Mouse (Mus musculus) layer of hippocampus, adult 11-12 months (tissue): ENCODE measurements at regions not wholly inside any gene's neighbourhood (a gene's known extent, or its start where the extent isn't known, plus 50 kb on each side); places are given as distances from the start of the nearest gene placed in this dataset.

ENCODE experiments used
- DNase-seq: peaks from one replicate; pipeline ENCODE4 v3.0.0; 2022; ENCODE audit warnings: low spot score

DNA sequence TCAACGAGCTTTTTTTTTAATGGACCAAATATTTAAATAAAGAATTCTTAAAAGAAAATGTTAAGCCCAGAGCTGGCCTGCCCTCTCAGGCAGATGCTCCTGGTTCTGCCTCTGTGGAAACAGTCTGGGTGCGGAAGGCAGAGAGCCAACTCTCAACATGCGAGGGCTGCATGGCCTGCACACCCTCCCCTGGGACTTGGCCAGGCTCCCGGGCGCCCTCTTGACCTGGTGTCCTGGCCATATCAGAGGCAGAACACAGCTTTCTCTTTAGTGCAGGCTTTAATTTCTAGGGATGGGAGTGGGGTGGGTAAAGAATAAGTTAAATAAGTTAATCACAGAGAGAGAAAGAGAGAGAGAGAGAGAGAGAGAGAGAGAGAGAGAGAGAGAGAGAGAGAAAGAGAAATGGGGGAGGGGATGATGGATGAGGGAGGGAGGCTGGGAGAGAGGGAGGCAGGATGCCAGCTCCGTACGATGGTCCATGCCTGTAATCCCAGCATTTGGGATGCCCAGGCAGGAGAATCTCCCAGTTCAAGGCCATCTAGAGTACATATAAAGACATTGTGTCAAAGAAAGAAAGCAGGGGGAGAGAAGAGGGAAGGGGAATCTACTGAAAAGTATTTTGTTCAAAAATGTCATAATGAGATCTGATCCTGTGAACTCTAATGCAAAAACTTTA, 123.2 kb upstream of the Plekha5 start:
- DNase-seq, result peak; percentile 45

GRCm38 (mm10) chr6:140299653-140300052, 124.2 kb upstream of the Plekha5 start:
- no peak for DNase-seq

DNA sequence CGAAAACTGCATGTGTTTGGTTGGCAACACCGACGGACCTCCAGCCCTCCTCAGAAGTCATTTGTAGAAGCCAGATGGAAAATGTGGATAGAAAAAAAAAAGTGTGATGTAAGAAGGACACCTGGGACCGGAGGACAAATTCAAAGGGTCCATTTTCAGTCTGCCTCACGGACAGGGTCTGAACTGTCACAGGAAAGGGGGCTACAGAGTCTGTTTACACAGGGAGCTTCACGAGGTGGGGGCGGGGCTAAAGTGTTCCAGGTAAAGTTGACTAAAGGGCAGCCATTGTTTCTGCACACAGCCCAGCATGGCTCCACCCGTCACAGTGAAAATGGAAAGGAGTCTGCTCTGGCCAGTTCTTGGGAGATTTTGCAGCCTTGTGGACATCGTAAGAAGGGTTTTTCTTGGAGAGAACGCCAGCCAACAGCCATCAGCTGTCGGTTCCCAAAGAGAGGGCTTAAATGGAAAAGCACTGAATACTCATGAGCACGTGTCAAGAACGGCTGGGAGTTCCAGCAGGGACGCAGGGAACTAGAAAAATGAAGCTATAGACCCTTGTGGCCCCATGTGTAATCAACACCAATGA, 125.8 kb upstream of the Plekha5 start:
- no peak for DNase-seq

GRCm38 (mm10) chr6:140297561-140297960, 126.3 kb upstream of the Plekha5 start:
- DNase-seq, result no peak

DNA sequence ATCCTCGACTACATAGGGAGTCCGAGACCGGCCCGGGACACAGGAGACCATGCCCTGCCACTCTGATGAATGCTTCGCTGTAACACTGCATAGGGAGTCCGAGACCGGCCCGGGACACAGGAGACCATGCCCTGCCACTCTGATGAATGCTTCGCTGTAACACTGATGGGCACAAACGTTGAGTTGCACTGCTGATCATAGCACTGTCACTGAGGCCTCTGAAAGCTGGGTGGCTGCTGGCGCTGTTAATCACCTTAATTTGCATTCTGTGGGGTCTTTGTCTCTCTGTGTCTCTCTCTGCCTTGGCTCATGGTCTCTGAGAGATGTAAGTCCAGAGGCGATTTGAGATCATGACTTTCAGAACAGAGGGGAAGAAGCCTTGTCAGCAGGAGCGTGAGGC, 133.7 kb upstream of the Plekha5 start:
- no peak for DNase-seq

- no peak for DNase-seq
These were observed 135.1 kb upstream of the Plekha5 start for GRCm38 (mm10) chr6:140288799-140289198.

DNA sequence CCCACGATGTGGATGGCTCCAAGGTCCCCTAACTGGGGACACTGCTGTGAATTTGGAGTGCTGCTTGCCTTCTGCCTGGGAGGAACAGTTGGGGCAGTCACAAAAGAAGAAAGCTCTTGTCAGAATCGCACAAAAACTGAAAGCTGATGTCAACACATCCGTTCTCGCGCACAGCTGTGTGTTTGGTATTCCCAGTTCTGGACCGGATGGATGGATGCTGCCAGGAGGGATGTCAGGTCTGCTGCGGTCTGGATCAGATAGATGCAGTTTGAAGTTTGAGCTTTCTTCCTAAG, 141.6 kb upstream of the Plekha5 start:
- no peak for DNase-seq

DNA sequence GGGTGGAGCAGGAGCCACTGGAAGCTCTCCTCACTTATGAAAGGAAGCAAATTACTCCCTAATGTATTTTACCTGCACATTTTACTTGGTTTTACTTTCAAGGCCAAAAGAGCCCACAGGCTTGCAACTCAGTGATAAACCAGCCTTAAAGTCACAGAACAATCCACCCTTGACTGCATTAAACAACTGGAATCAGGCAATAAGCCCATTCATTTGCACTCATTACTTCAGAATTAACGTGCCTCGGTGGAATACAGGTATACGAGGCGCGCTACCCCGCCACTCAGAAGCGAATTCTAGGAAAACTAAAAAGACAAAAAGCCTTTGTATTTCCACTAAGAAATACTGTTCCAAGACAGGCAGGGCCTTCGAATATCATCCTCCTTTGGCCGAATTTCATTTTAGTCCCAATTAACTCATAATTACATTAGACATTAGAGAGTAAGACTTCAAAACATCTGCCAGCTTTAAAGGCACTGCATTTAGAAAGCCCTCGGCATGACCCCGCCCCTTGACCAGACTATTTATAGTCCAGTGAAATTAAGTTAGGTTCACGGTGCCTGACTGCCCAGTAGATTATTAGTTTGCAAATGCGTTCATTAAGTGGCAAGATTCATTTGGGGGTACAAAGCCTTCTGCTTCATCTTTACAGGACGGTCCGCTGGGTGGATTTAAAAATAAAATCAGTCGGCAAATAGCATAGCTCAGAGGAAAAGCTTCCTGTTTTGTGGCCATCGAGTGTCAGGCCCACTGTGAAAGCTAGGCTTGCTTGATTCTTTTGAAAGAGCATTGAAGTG, 142.2 kb upstream of the Plekha5 start:
- no peak for DNase-seq

DNA sequence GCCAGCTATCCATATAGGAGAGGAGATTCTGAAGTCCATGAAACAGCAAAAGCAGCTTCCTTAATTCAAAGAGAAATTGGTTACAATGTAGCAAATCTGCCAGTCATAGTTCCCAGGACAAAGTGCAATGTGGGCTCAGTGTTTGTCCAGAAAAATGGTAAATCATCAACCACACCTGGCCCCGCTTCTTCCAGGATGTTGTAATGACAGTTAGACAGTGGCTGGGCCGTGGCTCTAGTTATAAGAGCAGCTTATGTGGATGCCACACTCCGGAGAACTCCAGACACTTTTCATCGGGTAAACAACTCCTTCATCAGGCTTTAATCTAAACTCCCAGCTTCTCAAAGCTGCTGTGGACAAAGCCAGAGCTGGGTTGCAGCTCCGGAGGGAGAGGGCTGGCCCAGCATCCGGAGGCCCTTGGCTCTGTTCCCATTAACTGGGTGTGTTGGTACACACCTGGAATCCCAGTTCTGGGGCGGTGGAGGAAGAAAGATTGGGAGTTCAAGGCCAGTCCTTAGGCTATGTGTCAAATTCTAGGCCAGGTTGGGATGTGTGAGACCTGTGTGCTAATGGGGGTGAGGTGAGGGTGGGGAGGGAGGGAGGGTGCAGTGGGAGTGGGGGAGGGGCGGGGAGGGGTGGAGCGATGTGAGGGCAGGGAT, 142.9 kb upstream of the Plekha5 start:
- DNase-seq, result no peak

GRCm38 (mm10) chr6:140279736-140280370, 144.0 kb upstream of the Plekha5 start:
- no peak for DNase-seq

GRCm38 (mm10) chr6:140278750-140279149, 145.1 kb upstream of the Plekha5 start:
- DNase-seq, result no peak

- no peak for DNase-seq
These were observed 153.3 kb upstream of the Plekha5 start for GRCm38 (mm10) chr6:140270592-140270991.

- DNase-seq, result no peak
These were observed 155.4 kb upstream of the Plekha5 start for GRCm38 (mm10) chr6:140268315-140269070.

DNA sequence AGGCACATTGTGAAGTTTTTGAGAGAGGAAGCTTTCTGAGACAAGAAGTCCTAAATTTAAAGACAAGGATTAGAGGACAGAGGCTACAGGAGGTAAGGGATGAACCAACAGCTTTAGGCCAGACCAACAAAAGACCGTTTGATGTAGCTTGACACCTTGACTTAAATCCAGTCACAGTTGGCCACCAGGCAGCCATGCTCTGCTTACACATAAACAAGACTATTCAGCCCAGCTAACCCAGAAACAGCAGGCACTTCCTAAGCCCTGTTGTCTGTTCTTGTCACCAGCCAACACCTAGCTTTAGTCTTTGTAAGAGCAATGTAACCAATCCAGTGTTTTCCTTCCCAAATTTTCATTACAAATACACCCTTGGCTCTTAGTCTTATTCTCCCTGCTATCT, 159.9 kb upstream of the Plekha5 start:
- no peak for DNase-seq

- no peak for DNase-seq
These were observed 162.0 kb upstream of the Plekha5 start for GRCm38 (mm10) chr6:140261813-140262212.

DNA sequence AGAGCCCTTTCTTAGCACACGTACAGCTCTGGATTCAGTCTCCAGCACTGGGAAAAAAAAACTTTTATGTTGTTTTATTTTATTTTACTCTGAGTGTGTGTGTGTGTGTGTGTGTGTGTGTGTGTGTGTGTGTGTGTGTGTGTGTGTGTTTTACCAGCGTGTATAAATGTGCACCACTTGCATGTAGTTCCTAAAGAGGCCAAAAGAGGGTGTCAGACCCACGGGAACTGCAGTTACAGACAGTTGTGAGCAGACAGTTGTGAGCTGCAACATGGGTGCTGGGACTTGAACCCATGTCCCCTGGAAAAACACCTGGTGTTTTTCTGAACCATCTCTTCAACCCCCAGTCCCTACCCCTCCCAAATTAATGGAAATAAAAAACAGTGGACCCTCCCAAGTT, 165.1 kb upstream of the Plekha5 start:
- no peak for DNase-seq

- no peak for DNase-seq
These were observed 165.8 kb upstream of the Plekha5 start for GRCm38 (mm10) chr6:140258101-140258500.

- no peak for DNase-seq
These were observed 172.3 kb upstream of the Plekha5 start for GRCm38 (mm10) chr6:140251527-140251926.

DNA sequence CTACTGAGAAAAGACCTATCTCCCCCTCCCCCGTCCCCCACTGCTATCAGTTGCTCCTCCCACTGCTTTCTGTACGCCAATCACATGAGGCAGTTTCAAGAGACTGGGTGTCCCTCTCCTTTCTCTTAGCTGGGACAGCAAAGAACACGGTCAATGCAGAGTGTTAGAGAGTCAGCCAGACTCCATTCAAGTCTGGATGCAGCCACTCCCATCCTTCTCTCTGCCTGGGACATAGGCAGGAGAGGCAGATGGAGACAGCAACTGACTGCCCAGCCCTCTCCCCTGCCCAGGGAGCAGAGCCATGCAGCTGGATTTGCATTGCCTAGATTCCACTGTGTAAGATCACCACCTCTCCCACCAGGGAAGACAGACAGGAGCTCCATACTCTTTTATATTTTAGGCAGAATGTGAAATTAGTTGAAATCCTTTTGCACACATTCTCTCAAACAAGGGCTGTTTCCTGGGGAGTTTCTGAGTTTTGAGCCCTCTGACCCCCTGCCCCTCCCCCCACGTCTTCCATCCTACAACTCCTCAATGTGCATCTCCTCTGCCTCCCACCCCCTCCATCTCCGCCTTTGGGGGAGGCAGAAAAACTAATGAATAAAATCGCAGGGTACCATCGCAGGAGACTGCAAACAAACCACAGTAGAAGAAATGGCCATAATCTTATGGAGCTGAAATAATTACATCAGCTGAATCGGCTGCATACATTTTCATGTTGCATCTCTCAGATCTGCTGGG, 180.3 kb upstream of the Plekha5 start:
- no peak for DNase-seq

GRCm38 (mm10) chr6:140239356-140239755, 184.5 kb upstream of the Plekha5 start:
- DNase-seq, result no peak

- DNase-seq, result no peak
These were observed 190.3 kb upstream of the Plcz1 start for GRCm38 (mm10) chr6:140231537-140231936.
